Mouse (Mus musculus) erythroblast, embryonic 14.5 days (primary cell): ENCODE results near the gene 2810004N23Rik.

Experiments used
- GATA1 ChIP-seq: IDR thresholded peaks from 2 replicates; pipeline ENCODE4 v1.6.1; 2012; ENCODE audit warnings: low read length, inconsistent platforms, mixed read lengths
- TAL1 ChIP-seq: IDR thresholded peaks from 3 replicates; pipeline ENCODE4 v1.6.1; 2012; ENCODE audit warnings: low read length, inconsistent platforms, mixed read lengths

DNA sequence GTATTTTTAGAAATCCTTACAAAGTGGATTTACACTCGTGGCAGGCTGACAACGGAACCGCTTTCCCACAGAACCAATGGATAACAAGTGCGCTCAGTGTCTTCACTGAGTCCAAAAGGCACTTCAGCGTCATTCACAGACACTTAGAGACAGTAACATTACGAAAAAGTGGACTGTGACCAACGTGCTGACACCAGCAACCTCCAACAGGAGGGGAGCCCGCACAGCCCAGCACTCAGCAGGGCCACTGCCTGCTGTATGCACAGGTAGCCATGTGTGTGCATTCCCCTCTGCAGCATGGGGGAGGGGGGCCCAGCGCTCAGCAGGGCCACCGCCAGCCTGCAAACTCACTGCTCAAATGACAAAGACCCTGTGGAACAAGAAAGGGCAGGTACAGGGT, 23.5 kb downstream of the 2810004N23Rik start:
- no peak for TF ChIP-seq GATA1
- TF ChIP-seq TAL1, result no peak
